Mouse (Mus musculus): ENCODE measurements around the gene Tmsb15b1. TPM values are rescaled to one million over a fixed set of nuclear protein-coding genes. Genes with fewer than 3 reads are reported as not detected.
"Not testable (repeated sequence)": the region's sequence is repeated elsewhere in the genome, so short reads cannot be mapped to it uniquely, and the experiment has no call there.

Tmsb15b1 gene
- polyA plus RNA-seq, 2 experiments: 1.7 to 5.2 TPM

- Histone ChIP-seq H3K36me3 (replicated peaks; ENCODE audit: control insufficient read depth, insufficient read depth, low read depth) (no peaks in the 10 kb centered on the region), H3K9me3 (ENCODE audit: control insufficient read depth, low read length) (no peaks in the 10 kb centered on the region), H3K4me1 (replicated peaks; ENCODE audit: control insufficient read depth in 2 of 2, insufficient read depth in 2 of 2, low read length in 1 of 2) (no peaks in the 10 kb centered on the region), H3K27me3 (ENCODE audit: control insufficient read depth, insufficient read depth, low read length) (no peaks in the 10 kb centered on the region), H3K27ac (no peak overlapping the region), H3K4me2 (ENCODE audit: low read depth) (no peak overlapping the region), H3K4me3 (ENCODE audit: insufficient read depth in 1 of 2, low read depth in 2 of 2, low read length in 2 of 2) (no peak overlapping the region), H3K9ac (replicated peaks) (no peak overlapping the region)
- no peak for ATAC-seq (ENCODE audit: insufficient read depth)
- no peak for DNase-seq (ENCODE audit: low read depth in 3 of 3, low spot score in 3 of 3)
- TF ChIP-seq CTCF (IDR thresholded peaks at IDR 0.05; ENCODE audit: low read depth) (peak; percentile 38; the same call in 1 of the 2 replicates), EP300 (IDR thresholded peaks at IDR 0.05; ENCODE audit: low read depth) (no peak)
Observed at GRCm38 (mm10) chrX:136978616-136979015, 1.9 kb upstream of the Tmsb15b1 start.

GRCm38 (mm10) chrX:136975397-136975796 is 1.3 kb downstream of the Tmsb15b1 start, which contains the start of gene Tmsb15b2:
Gene Tmsb15b2 (minus strand): TSS chrX:136975497.
- H3K9me3 ChIP-seq (ENCODE audit: control insufficient read depth, low read length); H3K36me3 ChIP-seq (replicated peaks; ENCODE audit: control insufficient read depth, insufficient read depth, low read depth); H3K27ac ChIP-seq; DNase-seq (ENCODE audit: low read depth in 3 of 3, low spot score in 3 of 3); H3K27me3 ChIP-seq (ENCODE audit: control insufficient read depth, insufficient read depth, low read length); ATAC-seq (ENCODE audit: insufficient read depth); H3K4me1 ChIP-seq (replicated peaks; ENCODE audit: control insufficient read depth in 2 of 2, insufficient read depth in 2 of 2, low read length in 1 of 2); H3K9ac ChIP-seq (replicated peaks): not testable (repeated sequence)
- Histone ChIP-seq H3K4me3 (ENCODE audit: insufficient read depth in 1 of 2, low read depth in 2 of 2, low read length in 2 of 2) (peak within 1 kb of the TSS in 1 of 2 experiments; percentile 25; a peak in 1 of 4 replicates), H3K4me2 (ENCODE audit: low read depth) (peak within 1 kb of the TSS; percentile 16)
- 70% methylated on average over 6 of the region's 6 CpGs for WGBS (ENCODE audit: insufficient replicate concordance)

GRCm38 (mm10) chrX:136959688-136960087 is 17.0 kb downstream of the Tmsb15b1 start:
- H3K36me3 ChIP-seq (replicated peaks; ENCODE audit: control insufficient read depth, insufficient read depth, low read depth): no peaks in the 10 kb centered on the region
- H3K27me3 ChIP-seq (ENCODE audit: control insufficient read depth, insufficient read depth, low read length): no peaks in the 10 kb centered on the region
- H3K9me3 ChIP-seq (ENCODE audit: control insufficient read depth, low read length): no peaks in the 10 kb centered on the region
- H3K4me2 ChIP-seq (ENCODE audit: low read depth): no peak overlapping the region
- no peak overlapping the region for H3K27ac ChIP-seq
- TF ChIP-seq CTCF (IDR thresholded peaks at IDR 0.05; ENCODE audit: low read depth): peak; percentile 26; the same call in 1 of the 2 replicates
- TF ChIP-seq EP300 (IDR thresholded peaks at IDR 0.05; ENCODE audit: low read depth): no peak
- 21% methylated on average over 2 of the region's 2 CpGs for WGBS (ENCODE audit: insufficient replicate concordance)
- DNase-seq (ENCODE audit: low read depth in 3 of 3, low spot score in 3 of 3) (no peak), ATAC-seq (ENCODE audit: insufficient read depth) (no peak)
- no peak overlapping the region for H3K9ac ChIP-seq (replicated peaks)
- H3K4me1 ChIP-seq (replicated peaks; ENCODE audit: control insufficient read depth in 2 of 2, insufficient read depth in 2 of 2, low read length in 1 of 2): no peaks in the 10 kb centered on the region
- no peak overlapping the region for H3K4me3 ChIP-seq (ENCODE audit: insufficient read depth in 1 of 2, low read depth in 2 of 2, low read length in 2 of 2)

- not testable (repeated sequence) for ATAC-seq (ENCODE audit: insufficient read depth); H3K9me3 ChIP-seq (ENCODE audit: control insufficient read depth, low read length); DNase-seq (ENCODE audit: low read depth in 3 of 3, low spot score in 3 of 3); H3K9ac ChIP-seq (replicated peaks); H3K36me3 ChIP-seq (replicated peaks; ENCODE audit: control insufficient read depth, insufficient read depth, low read depth); H3K27ac ChIP-seq; H3K4me3 ChIP-seq (ENCODE audit: insufficient read depth in 1 of 2, low read depth in 2 of 2, low read length in 2 of 2); H3K4me2 ChIP-seq (ENCODE audit: low read depth); H3K4me1 ChIP-seq (replicated peaks; ENCODE audit: control insufficient read depth in 2 of 2, insufficient read depth in 2 of 2, low read length in 1 of 2); H3K27me3 ChIP-seq (ENCODE audit: control insufficient read depth, insufficient read depth, low read length)
- 51% methylated on average over 5 of the region's 5 CpGs for WGBS (ENCODE audit: insufficient replicate concordance)
Observed at GRCm38 (mm10) chrX:136958300-136958699, 18.4 kb downstream of the Tmsb15b1 start.

GRCm38 (mm10) chrX:136957583-136958279 is 18.9 kb downstream of the Tmsb15b1 start:
- not testable (repeated sequence) for H3K27me3 ChIP-seq (ENCODE audit: control insufficient read depth, insufficient read depth, low read length); H3K4me2 ChIP-seq (ENCODE audit: low read depth); H3K27ac ChIP-seq; H3K9me3 ChIP-seq (ENCODE audit: control insufficient read depth, low read length); H3K9ac ChIP-seq (replicated peaks); H3K4me1 ChIP-seq (replicated peaks; ENCODE audit: control insufficient read depth in 2 of 2, insufficient read depth in 2 of 2, low read length in 1 of 2); DNase-seq (ENCODE audit: low read depth in 3 of 3, low spot score in 3 of 3); H3K36me3 ChIP-seq (replicated peaks; ENCODE audit: control insufficient read depth, insufficient read depth, low read depth)
- 19% methylated on average over 13 of the region's 13 CpGs for WGBS (ENCODE audit: insufficient replicate concordance)
- ATAC-seq (ENCODE audit: insufficient read depth): peak; percentile 59; the same call in 1 of the 2 replicates
- H3K4me3 ChIP-seq (ENCODE audit: insufficient read depth in 1 of 2, low read depth in 2 of 2, low read length in 2 of 2): peak overlapping the region in 1 of 2 experiments; percentile 33; a peak in 1 of 4 replicates
